Mouse (Mus musculus): ENCODE data around the gene Tmigd3. TPM values are rescaled to one million over a fixed set of nuclear protein-coding genes. Genes with fewer than 3 reads are reported as not detected.

The Tmigd3 gene
- total and polyA plus RNA-seq, 3 experiments = 0.27 to 0.36 TPM; not detected in 1

GRCm38 (mm10) chr3:105904213-105904612 is 33.5 kb downstream of the Tmigd3 start:
- peaks cover 11 to 40% of the 10 kb centered on the region in 2 experiments for H3K4me1 ChIP-seq (ENCODE audit: control insufficient read depth in 1 of 2, insufficient read depth in 2 of 2, low read length in 2 of 2)
- peak overlapping the region; percentile 18; the same call in 1 of the 2 replicates for H3K9ac ChIP-seq (ENCODE audit: control insufficient read depth, low read depth, low read length, poor library complexity, severe bottlenecking)
- no peaks in the 10 kb centered on the region for H3K27me3 ChIP-seq (ENCODE audit: control insufficient read depth in 1 of 2, insufficient read depth in 2 of 2, low read length in 2 of 2)
- TF ChIP-seq TCF12 (IDR thresholded peaks at IDR 0.05; ENCODE audit: low read depth, low read length) = peak; percentile 73
- TF ChIP-seq JUND (IDR thresholded peaks at IDR 0.05; ENCODE audit: low read depth, low read length) = no peak
- TF ChIP-seq MAFK (IDR thresholded peaks at IDR 0.05; ENCODE audit: borderline replicate concordance, low read depth, low read length) = no peak
- TF ChIP-seq EP300 (IDR thresholded peaks at IDR 0.05; ENCODE audit: low read depth in 1 of 2, low read length in 2 of 2) = peak; percentile 76 to 80
- TF ChIP-seq MXI1 (IDR thresholded peaks at IDR 0.05; ENCODE audit: low read depth, low read length) = peak; percentile 89
- no peak for TF ChIP-seq HCFC1 (IDR thresholded peaks at IDR 0.05; ENCODE audit: low read depth, low read length)
- peak; percentile 81 for TF ChIP-seq SIN3A (IDR thresholded peaks at IDR 0.05; ENCODE audit: low read length)
- no peak for TF ChIP-seq POLR2A (IDR thresholded peaks at IDR 0.05; ENCODE audit: control insufficient read depth in 1 of 2, insufficient read depth in 1 of 2, low read depth in 1 of 2, low read length in 2 of 2, poor library complexity in 1 of 2)
- no peak for TF ChIP-seq NELFE (IDR thresholded peaks at IDR 0.05; ENCODE audit: low read depth, low read length)
- TF ChIP-seq ELF1 (IDR thresholded peaks at IDR 0.05; ENCODE audit: low read depth, low read length) = peak; percentile 53; the same call in 1 of the 2 replicates
- TF ChIP-seq SMC3 (IDR thresholded peaks at IDR 0.05; ENCODE audit: low read depth, low read length) = peak; percentile 25; the same call in 1 of the 2 replicates
- no peak for TF ChIP-seq RAD21 (IDR thresholded peaks at IDR 0.05; ENCODE audit: low read depth, low read length)
- TF ChIP-seq KAT2A (conservative IDR thresholded peaks at IDR 0.05; ENCODE audit: low read depth, low read length) = no peak
- TF ChIP-seq NRF1 (IDR thresholded peaks at IDR 0.05; ENCODE audit: insufficient read depth, low read depth, low read length, poor library complexity, severe bottlenecking) = no peak
- TF ChIP-seq ETS1 (IDR thresholded peaks at IDR 0.05; ENCODE audit: low read depth, low read length) = peak; percentile 81
- 0 out of 2 replicates have a peak, but pooled peaks have one; percentile 13 for TF ChIP-seq BHLHE40 (IDR thresholded peaks at IDR 0.05; ENCODE audit: borderline replicate concordance, low read depth, low read length)
- TF ChIP-seq POLR2AphosphoS2 (IDR thresholded peaks at IDR 0.05; ENCODE audit: low read length) = no peak
- no peak for TF ChIP-seq UBTF (IDR thresholded peaks at IDR 0.05; ENCODE audit: borderline replicate concordance, insufficient read depth, low read depth, low read length)
- no peak for TF ChIP-seq ZC3H11A (IDR thresholded peaks at IDR 0.05; ENCODE audit: low read depth, low read length)
- peak; percentile 76 for TF ChIP-seq RCOR1 (IDR thresholded peaks at IDR 0.05; ENCODE audit: low read depth, low read length)
- TF ChIP-seq USF1 (IDR thresholded peaks at IDR 0.05; ENCODE audit: low read depth, low read length) = peak; percentile 87
- TF ChIP-seq TBP (IDR thresholded peaks at IDR 0.05; ENCODE audit: low read depth, low read length) = 0 out of 2 replicates have a peak, but pooled peaks have one; percentile 23
- TF ChIP-seq MAZ (IDR thresholded peaks at IDR 0.05; ENCODE audit: low read depth, low read length) = no peak
- no peak for TF ChIP-seq GABPA (IDR thresholded peaks at IDR 0.05; ENCODE audit: low read depth, low read length)
- no peak for TF ChIP-seq POLR2AphosphoS5 (IDR thresholded peaks at IDR 0.05; ENCODE audit: borderline replicate concordance, low read depth, low read length)
- TF ChIP-seq CTCF (IDR thresholded peaks at IDR 0.05 in 2 of 3, conservative IDR thresholded peaks at IDR 0.05 in 1 of 3; ENCODE audit: control insufficient read depth in 1 of 3, insufficient read depth in 1 of 3, low read depth in 2 of 3, low read length in 3 of 3, poor library complexity in 1 of 3, severe bottlenecking in 1 of 3) = no peak
- TF ChIP-seq MAX (IDR thresholded peaks at IDR 0.05; ENCODE audit: low read length) = peak; percentile 61; the same call in 1 of the 2 replicates
- TF ChIP-seq TAL1 (IDR thresholded peaks at IDR 0.05; ENCODE audit: low read length) = no peak
- TF ChIP-seq ZKSCAN1 (IDR thresholded peaks at IDR 0.05; ENCODE audit: low read depth, low read length) = no peak
- TF ChIP-seq GATA1 (IDR thresholded peaks at IDR 0.05; ENCODE audit: low read depth, low read length) = peak; percentile 96
- no peak for TF ChIP-seq ZMIZ1 (IDR thresholded peaks at IDR 0.05; ENCODE audit: low read depth, low read length)
- no peak for TF ChIP-seq CHD1 (IDR thresholded peaks at IDR 0.05; ENCODE audit: low read depth, low read length)
- no peak for TF ChIP-seq MEF2A (IDR thresholded peaks at IDR 0.05; ENCODE audit: extremely low read depth, insufficient replicate concordance, low read depth, low read length, poor library complexity, severe bottlenecking)
- peak; percentile 92 for TF ChIP-seq ZNF384 (IDR thresholded peaks at IDR 0.05; ENCODE audit: low read depth, low read length)
- TF ChIP-seq MYC (IDR thresholded peaks at IDR 0.05; ENCODE audit: low read depth, low read length) = peak; percentile 84
- peak overlapping the region; percentile 66 for H3K27ac ChIP-seq (ENCODE audit: control insufficient read depth, low read depth, low read length)
- H3K79me2 ChIP-seq (ENCODE audit: control insufficient read depth, insufficient read depth, low read length, poor library complexity) = no peaks in the 10 kb centered on the region
- no peak overlapping the region for H3K4me3 ChIP-seq (ENCODE audit: control insufficient read depth in 1 of 2, insufficient read depth in 1 of 2, low read depth in 2 of 2, low read length in 2 of 2)
- peak; percentile 77 for DNase-seq (ENCODE audit: low read depth, low spot score)
- H3K9me3 ChIP-seq (replicated peaks; ENCODE audit: insufficient read depth, low read length) = no peaks in the 10 kb centered on the region
- H3K36me3 ChIP-seq (ENCODE audit: control insufficient read depth in 1 of 2, insufficient read depth in 2 of 2, low read length in 2 of 2) = peaks cover 0 to 33% of the 10 kb centered on the region in 2 experiments; a peak in 2 of 4 replicates
